Mouse (Mus musculus): ENCODE data around the gene Otc. TPM values are rescaled to one million over a fixed set of nuclear protein-coding genes. Genes with fewer than 3 reads are reported as not detected.

Otc gene
- polyA plus RNA-seq, 1 experiment from 2014 or later: not detected

DNA sequence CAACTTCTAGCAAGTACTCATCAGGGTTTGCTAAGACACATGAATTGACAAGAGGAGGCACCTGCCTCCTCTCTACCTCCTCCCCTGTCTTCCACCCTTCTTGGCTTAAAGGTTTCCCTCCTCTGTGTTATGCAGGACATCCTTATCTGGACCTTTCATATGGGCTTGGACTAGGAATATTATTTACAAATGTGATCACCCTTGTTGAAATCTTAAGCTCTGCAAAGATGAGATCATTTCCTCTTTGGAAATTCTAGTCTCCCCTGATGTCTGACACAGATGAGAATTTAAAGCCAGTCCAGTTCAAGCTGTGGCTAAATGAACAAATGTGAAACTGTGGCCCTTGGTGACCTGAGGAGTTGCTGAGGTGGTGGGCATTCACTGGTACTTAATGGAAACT is 748 bp upstream of the Otc start:
- Histone ChIP-seq H3K9ac (ENCODE audit: low read length) (no peak overlapping the region), H3K9me3 (replicated peaks; ENCODE audit: control insufficient read depth, low read length) (no peaks in the 10 kb centered on the region), H3K4me2 (ENCODE audit: low read length) (no peak overlapping the region), H3K27ac (ENCODE audit: low read depth, low read length) (no peak overlapping the region), H3K36me3 (ENCODE audit: control insufficient read depth, insufficient read depth, low read length) (no peaks in the 10 kb centered on the region), H3K4me3 (ENCODE audit: low read depth, low read length) (no peak overlapping the region), H3K27me3 (replicated peaks; ENCODE audit: control insufficient read depth, insufficient read depth, low read length) (no peaks in the 10 kb centered on the region), H3K4me1 (ENCODE audit: control insufficient read depth, insufficient read depth, low read length) (no peaks in the 10 kb centered on the region)
- DNase-seq (ENCODE audit: low spot score): no peak
- ATAC-seq: no peak

- H3K9me3 ChIP-seq (replicated peaks; ENCODE audit: control insufficient read depth, low read length): no peaks in the 10 kb centered on the region
- no peak overlapping the region for H3K4me2 ChIP-seq (ENCODE audit: low read length)
- no peaks in the 10 kb centered on the region for H3K4me1 ChIP-seq (ENCODE audit: control insufficient read depth, insufficient read depth, low read length)
- H3K9ac ChIP-seq (ENCODE audit: low read length): no peak overlapping the region
- WGBS: 85% methylated on average over 1 of the region's 1 CpGs
- no peaks in the 10 kb centered on the region for H3K27me3 ChIP-seq (replicated peaks; ENCODE audit: control insufficient read depth, insufficient read depth, low read length)
- no peak overlapping the region for H3K4me3 ChIP-seq (ENCODE audit: low read depth, low read length)
- no peak overlapping the region for H3K27ac ChIP-seq (ENCODE audit: low read depth, low read length)
- ATAC-seq (no peak), DNase-seq (ENCODE audit: low spot score) (no peak)
- H3K36me3 ChIP-seq (ENCODE audit: control insufficient read depth, insufficient read depth, low read length): no peaks in the 10 kb centered on the region
Observed at GRCm38 (mm10) chrX:10257774-10258173, 5.7 kb downstream of the Otc start.

GRCm38 (mm10) chrX:10258260-10258659 is 6.2 kb downstream of the Otc start:
- no peaks in the 10 kb centered on the region for H3K27me3 ChIP-seq (replicated peaks; ENCODE audit: control insufficient read depth, insufficient read depth, low read length)
- no peak overlapping the region for H3K4me3 ChIP-seq (ENCODE audit: low read depth, low read length)
- no peak overlapping the region for H3K9ac ChIP-seq (ENCODE audit: low read length)
- H3K9me3 ChIP-seq (replicated peaks; ENCODE audit: control insufficient read depth, low read length): no peaks in the 10 kb centered on the region
- no peaks in the 10 kb centered on the region for H3K36me3 ChIP-seq (ENCODE audit: control insufficient read depth, insufficient read depth, low read length)
- 57% methylated on average over 5 of the region's 5 CpGs for WGBS
- no peaks in the 10 kb centered on the region for H3K4me1 ChIP-seq (ENCODE audit: control insufficient read depth, insufficient read depth, low read length)
- peak; percentile 50; the same call in 1 of the 2 replicates for ATAC-seq
- no peak overlapping the region for H3K4me2 ChIP-seq (ENCODE audit: low read length)
- no peak overlapping the region for H3K27ac ChIP-seq (ENCODE audit: low read depth, low read length)
- DNase-seq (ENCODE audit: low spot score): peak; percentile 32

DNA sequence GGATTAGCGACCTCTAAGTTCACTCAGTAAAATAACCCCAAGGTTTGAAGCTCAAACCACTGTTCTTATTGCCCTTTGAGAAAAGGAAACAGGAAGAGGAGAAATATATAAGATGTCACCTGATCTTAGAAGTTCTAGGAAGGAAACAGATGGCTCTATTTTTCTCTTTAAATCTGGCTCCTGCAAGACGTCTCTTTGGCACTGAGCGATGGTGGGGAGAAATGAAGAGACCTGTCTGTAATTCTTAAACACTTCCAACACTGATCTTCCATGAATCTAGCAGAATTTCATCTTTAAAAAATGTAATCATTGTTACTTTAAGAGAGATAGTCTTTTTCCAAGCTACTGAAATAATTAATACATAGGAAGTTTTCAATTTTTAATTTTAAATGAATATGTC is 16.2 kb downstream of the Otc start:
- Histone ChIP-seq H3K9ac (ENCODE audit: low read length) (no peak overlapping the region), H3K4me1 (ENCODE audit: control insufficient read depth, insufficient read depth, low read length) (no peaks in the 10 kb centered on the region), H3K4me3 (ENCODE audit: low read depth, low read length) (no peak overlapping the region), H3K27ac (ENCODE audit: low read depth, low read length) (no peak overlapping the region), H3K9me3 (replicated peaks; ENCODE audit: control insufficient read depth, low read length) (no peaks in the 10 kb centered on the region), H3K27me3 (replicated peaks; ENCODE audit: control insufficient read depth, insufficient read depth, low read length) (no peaks in the 10 kb centered on the region), H3K36me3 (ENCODE audit: control insufficient read depth, insufficient read depth, low read length) (no peaks in the 10 kb centered on the region), H3K4me2 (ENCODE audit: low read length) (no peak overlapping the region)
- 60% methylated on average over 3 of the region's 3 CpGs for WGBS
- peak; percentile 65; the same call in 1 of the 2 replicates for ATAC-seq
- peak; percentile 55 for DNase-seq (ENCODE audit: low spot score)

DNA sequence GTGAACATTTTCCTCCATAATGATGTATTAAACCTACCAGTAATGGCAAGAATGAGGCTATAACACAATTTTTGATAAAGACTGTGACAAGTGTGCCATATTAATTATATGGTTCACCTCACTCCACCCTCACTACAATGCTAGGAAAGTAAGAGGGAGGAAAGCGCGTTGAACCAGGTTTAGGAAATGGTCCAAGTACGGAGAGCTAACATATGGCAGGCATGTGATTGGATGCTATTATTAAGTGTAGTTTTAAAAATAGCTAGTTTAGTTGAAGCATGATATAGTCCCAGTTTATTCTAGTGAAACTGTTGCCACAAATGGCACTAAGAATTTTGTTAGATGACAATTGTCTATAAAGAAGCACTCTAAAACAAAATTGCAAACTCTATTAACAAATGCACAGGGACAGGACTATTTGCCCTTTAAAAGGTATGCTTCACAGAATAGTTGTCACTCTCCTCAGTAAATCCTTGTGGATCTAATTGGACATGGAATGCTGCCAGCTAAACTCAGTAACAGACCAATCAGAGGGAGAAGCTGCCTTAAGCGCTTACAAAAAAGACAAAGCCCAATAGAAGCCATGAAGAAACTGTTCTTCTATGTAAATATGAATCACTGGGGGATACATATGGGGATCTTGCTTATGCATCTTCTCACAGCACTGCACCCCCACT is 16.8 kb downstream of the Otc start:
- no peak overlapping the region for H3K4me2 ChIP-seq (ENCODE audit: low read length)
- H3K4me1 ChIP-seq (ENCODE audit: control insufficient read depth, insufficient read depth, low read length): no peaks in the 10 kb centered on the region
- H3K9ac ChIP-seq (ENCODE audit: low read length): no peak overlapping the region
- no peaks in the 10 kb centered on the region for H3K9me3 ChIP-seq (replicated peaks; ENCODE audit: control insufficient read depth, low read length)
- DNase-seq (ENCODE audit: low spot score) (peak; percentile 87), ATAC-seq (peak; percentile 92)
- H3K27ac ChIP-seq (ENCODE audit: low read depth, low read length): peak overlapping the region; percentile 60; the same call in 1 of the 2 replicates
- no peaks in the 10 kb centered on the region for H3K27me3 ChIP-seq (replicated peaks; ENCODE audit: control insufficient read depth, insufficient read depth, low read length)
- no peaks in the 10 kb centered on the region for H3K36me3 ChIP-seq (ENCODE audit: control insufficient read depth, insufficient read depth, low read length)
- 60% methylated on average over 4 of the region's 4 CpGs for WGBS
- H3K4me3 ChIP-seq (ENCODE audit: low read depth, low read length): no peak overlapping the region

- H3K27me3 ChIP-seq (replicated peaks; ENCODE audit: control insufficient read depth, insufficient read depth, low read length): no peaks in the 10 kb centered on the region
- DNase-seq (ENCODE audit: low spot score): no peak
- no peak overlapping the region for H3K27ac ChIP-seq (ENCODE audit: low read depth, low read length)
- H3K9ac ChIP-seq (ENCODE audit: low read length): no peak overlapping the region
- no peak for ATAC-seq
- no peak overlapping the region for H3K4me3 ChIP-seq (ENCODE audit: low read depth, low read length)
- WGBS: 91% methylated on average over 14 of the region's 14 CpGs
- no peaks in the 10 kb centered on the region for H3K36me3 ChIP-seq (ENCODE audit: control insufficient read depth, insufficient read depth, low read length)
- H3K4me1 ChIP-seq (ENCODE audit: control insufficient read depth, insufficient read depth, low read length): no peaks in the 10 kb centered on the region
- H3K9me3 ChIP-seq (replicated peaks; ENCODE audit: control insufficient read depth, low read length): no peaks in the 10 kb centered on the region
- H3K4me2 ChIP-seq (ENCODE audit: low read length): no peak overlapping the region
Observed at GRCm38 (mm10) chrX:10297341-10297740, 45.2 kb downstream of the Otc start.

- 87% methylated on average over 4 of the region's 4 CpGs for WGBS
- H3K9me3 ChIP-seq (replicated peaks; ENCODE audit: control insufficient read depth, low read length): no peaks in the 10 kb centered on the region
Observed at GRCm38 (mm10) chrX:10318176-10318575, 66.1 kb downstream of the Otc start.

DNA sequence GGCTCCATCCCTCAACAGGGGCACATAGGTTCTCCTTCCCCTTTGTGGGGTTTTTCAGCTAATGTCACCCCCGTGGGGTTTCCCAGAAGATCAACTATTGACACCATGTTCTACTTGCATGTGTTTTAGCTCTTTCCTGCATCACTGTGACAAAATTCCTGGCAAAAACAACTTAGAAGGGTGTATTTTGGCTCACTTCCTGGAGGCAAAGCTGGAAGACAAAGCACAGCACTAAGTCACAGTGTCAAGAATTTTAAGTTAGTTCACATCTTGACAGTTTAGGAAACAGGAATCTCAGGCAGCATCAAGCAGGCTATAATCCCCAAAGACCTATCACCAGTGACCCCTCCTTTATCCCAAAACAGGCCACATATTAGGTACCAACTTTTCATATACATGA is 78.1 kb downstream of the Otc start:
- Histone ChIP-seq H3K27ac (ENCODE audit: low read depth, low read length) (no peak overlapping the region), H3K9ac (ENCODE audit: low read length) (no peak overlapping the region), H3K4me3 (ENCODE audit: low read depth, low read length) (no peak overlapping the region), H3K36me3 (ENCODE audit: control insufficient read depth, insufficient read depth, low read length) (no peaks in the 10 kb centered on the region), H3K4me1 (ENCODE audit: control insufficient read depth, insufficient read depth, low read length) (no peaks in the 10 kb centered on the region), H3K27me3 (replicated peaks; ENCODE audit: control insufficient read depth, insufficient read depth, low read length) (no peaks in the 10 kb centered on the region), H3K4me2 (ENCODE audit: low read length) (no peak overlapping the region), H3K9me3 (replicated peaks; ENCODE audit: control insufficient read depth, low read length) (no peaks in the 10 kb centered on the region)
- ATAC-seq (no peak), DNase-seq (ENCODE audit: low spot score) (no peak)
- WGBS: 62% methylated on average over 1 of the region's 1 CpGs

More at GRCm38 (mm10) chrX:10318176-10318575, 66.1 kb downstream of the Otc start:
- Histone ChIP-seq H3K9ac (ENCODE audit: low read length) (no peak overlapping the region), H3K4me1 (ENCODE audit: control insufficient read depth, insufficient read depth, low read length) (no peaks in the 10 kb centered on the region), H3K36me3 (ENCODE audit: control insufficient read depth, insufficient read depth, low read length) (no peaks in the 10 kb centered on the region), H3K27ac (ENCODE audit: low read depth, low read length) (no peak overlapping the region), H3K4me3 (ENCODE audit: low read depth, low read length) (no peak overlapping the region), H3K27me3 (replicated peaks; ENCODE audit: control insufficient read depth, insufficient read depth, low read length) (no peaks in the 10 kb centered on the region), H3K4me2 (ENCODE audit: low read length) (no peak overlapping the region)
- DNase-seq (ENCODE audit: low spot score) (no peak), ATAC-seq (no peak)

DNA sequence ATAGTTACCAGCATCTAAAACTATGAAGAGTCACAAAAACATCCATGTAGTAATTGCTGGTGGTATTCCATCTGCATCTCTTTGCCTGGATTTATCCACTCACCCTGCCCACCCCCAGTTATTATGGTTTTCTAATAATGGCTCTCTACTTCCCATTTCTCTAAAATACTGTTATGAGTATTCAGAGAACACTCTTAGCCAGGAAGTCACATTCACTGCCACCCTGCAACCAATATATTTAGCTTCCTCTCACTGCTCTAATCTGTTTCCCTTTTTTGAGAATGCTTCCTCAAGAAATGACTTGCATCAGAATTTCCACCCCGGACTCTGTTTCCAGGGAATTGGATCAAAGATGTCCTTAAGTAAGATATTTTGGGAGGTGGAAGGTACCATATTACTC is 79.6 kb downstream of the Otc start:
- DNase-seq (ENCODE audit: low spot score) (no peak), ATAC-seq (no peak)
- no peaks in the 10 kb centered on the region for H3K36me3 ChIP-seq (ENCODE audit: control insufficient read depth, insufficient read depth, low read length)
- no peak overlapping the region for H3K9ac ChIP-seq (ENCODE audit: low read length)
- no peaks in the 10 kb centered on the region for H3K4me1 ChIP-seq (ENCODE audit: control insufficient read depth, insufficient read depth, low read length)
- no peak overlapping the region for H3K4me2 ChIP-seq (ENCODE audit: low read length)
- no peak overlapping the region for H3K4me3 ChIP-seq (ENCODE audit: low read depth, low read length)
- H3K27ac ChIP-seq (ENCODE audit: low read depth, low read length): no peak overlapping the region
- no peaks in the 10 kb centered on the region for H3K9me3 ChIP-seq (replicated peaks; ENCODE audit: control insufficient read depth, low read length)
- no peaks in the 10 kb centered on the region for H3K27me3 ChIP-seq (replicated peaks; ENCODE audit: control insufficient read depth, insufficient read depth, low read length)
- WGBS: 88% methylated on average over 1 of the region's 1 CpGs

Data from forebrain, embryonic 14.5 days (tissue).